Mouse (Mus musculus): ENCODE results near the gene Tnfsfm13.

Tnfsfm13 gene

DNA sequence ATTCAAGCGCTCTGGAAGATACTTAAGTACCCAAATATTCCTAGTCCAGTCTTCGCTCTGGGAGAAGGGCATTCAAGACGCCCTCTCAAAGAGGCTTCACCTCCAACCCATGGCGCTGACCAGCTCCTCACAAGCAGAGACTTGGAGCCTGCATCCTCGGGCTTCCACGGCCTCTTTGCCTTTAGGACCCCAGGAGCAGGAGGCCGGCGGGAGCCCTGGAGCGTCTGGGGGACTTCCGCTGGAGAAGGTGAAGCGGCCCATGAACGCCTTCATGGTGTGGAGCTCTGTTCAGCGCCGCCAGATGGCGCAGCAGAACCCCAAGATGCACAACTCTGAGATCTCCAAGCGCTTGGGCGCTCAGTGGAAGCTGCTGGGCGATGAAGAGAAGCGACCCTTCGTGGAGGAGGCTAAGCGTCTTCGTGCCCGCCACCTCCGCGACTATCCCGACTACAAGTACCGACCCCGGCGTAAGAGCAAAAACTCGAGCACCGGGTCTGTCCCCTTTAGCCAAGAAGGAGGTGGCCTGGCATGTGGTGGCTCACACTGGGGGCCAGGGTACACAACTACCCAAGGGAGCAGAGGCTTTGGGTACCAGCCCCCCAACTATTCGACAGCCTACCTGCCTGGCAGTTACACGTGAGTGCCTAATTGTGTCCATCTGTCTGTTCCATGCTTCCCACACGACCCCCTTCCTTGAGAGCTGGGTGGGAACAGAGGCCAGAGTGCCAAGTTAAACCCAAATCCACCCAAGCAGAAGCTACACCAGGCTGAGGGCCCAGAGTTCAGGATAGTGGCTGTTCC, 40.4 kb downstream of the Tnfsfm13 start, which contains the start of gene Sox15:
Gene Sox15 (plus strand): TSS at position 51 of the 801 bp plus-strand sequence.
- no peak for DNase-seq (ENCODE audit: low read depth, low spot score)

- DNase-seq (ENCODE audit: low read depth, low spot score): no peak
These were observed 41.1 kb downstream of the Tnfsfm13 start for GRCm38 (mm10) chr11:69654760-69655159.

DNA sequence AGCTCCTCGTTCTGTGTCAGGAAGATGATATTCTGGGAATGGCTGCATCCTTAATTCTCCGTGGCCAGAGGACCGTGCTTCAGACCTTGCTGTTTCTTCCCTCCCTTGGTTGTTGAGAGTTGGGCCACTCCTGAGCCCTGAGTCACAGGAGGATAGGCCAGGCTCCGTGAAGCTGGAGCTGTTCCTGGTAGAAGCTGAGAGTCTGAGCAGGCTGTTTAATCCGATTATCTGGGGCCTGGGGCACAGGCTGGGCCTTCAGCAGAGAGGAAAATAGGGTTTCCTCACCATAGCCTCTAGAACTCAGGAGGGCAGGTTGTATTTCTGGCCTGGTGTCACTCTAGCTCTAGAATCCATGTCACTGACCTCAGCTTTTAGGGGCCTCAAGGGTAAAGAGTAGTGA, 42.5 kb downstream of the Tnfsfm13 start:
- DNase-seq (ENCODE audit: low read depth, low spot score): no peak

GRCm38 (mm10) chr11:69645860-69646259, 50.0 kb downstream of the Tnfsfm13 start:
- no peak for DNase-seq (ENCODE audit: low read depth, low spot score)

- no peak for DNase-seq (ENCODE audit: low read depth, low spot score)
These were observed 60.4 kb downstream of the Tnfsfm13 start for GRCm38 (mm10) chr11:69635471-69635870.

DNA sequence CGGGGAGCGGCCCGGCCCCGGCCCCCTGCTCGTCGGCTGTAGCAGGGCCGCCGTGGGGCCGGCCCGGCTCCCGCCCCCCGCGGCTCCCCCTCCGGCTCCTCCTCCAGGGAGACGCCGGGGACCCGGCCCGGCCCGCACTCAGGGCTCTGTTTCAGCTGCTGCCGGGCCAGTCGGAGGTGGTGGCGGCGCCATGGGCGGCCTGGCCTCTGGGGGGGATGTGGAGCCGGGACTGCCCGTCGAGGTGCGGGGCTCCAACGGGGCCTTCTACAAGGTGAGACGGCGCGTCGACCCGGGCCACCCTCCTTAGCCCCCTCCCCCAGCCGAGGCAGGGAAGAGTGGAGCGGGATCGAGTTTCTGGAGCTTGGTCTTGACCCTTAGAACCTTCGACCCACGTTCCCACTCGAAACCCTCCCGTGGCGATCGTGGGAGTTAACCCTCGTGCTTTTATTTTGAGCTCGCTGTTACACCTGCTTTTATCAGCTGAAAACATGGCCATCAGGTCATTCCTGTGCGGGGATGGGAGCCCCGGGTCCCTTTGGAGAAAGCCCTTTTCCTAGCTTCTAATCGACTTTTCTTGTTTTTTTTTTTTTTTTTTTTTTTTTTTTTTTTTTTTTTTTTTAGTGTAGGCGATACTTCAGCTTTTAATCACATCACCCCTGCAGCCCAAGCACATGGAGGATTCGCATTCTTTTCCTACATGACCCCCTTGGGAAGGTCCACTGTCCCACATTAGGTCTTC, 62.6 kb downstream of the Tnfsfm13 start:
- no peak for DNase-seq (ENCODE audit: low read depth, low spot score)

Measured in c-Kit-negative CD71-positive TER-119-positive erythroid progenitor cells, embryonic 14.5 days (primary cell).